Mouse (Mus musculus) cortical plate, adult 2 months (tissue): Measurements from ENCODE around the gene Hs6st1.

Source experiments
- CTCF ChIP-seq: fragments of 200-500 bp; IDR thresholded peaks from 2 replicates; pipeline ENCODE4 v1.5.1; 2011; ENCODE audit warnings: mild to moderate bottlenecking, control low read depth, low read length; ENCODE audit not compliant: insufficient read depth; ENCODE audit errors: extremely low read depth
- POLR2A ChIP-seq: fragments of 200-500 bp; IDR thresholded peaks from 2 replicates; pipeline ENCODE4 v1.6.1; 2011; ENCODE audit warnings: mild to moderate bottlenecking, low read length, control low read depth; ENCODE audit not compliant: insufficient read depth; ENCODE audit errors: extremely low read depth

DNA sequence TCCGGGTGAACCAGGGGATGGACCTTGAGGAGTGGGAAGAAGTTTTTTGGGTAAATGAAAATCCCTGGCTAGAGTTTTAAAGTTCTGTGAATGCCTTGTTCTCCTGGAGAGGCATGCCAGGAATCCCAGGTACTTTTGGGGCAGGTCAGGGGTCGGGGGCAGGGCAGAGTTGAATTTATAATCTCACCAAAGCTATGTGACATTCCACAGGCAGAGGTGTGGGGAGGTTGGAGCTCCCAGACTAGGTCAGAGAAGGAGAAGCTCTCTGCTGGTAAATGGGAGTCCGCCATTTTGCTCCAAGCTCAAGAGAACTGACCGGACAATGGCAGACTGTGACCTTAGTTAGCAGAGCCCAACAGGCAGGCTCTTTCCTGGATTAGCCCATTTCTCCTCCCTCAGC is 51.2 kb downstream of the Hs6st1 start:
- TF ChIP-seq CTCF (no peak), POLR2A (no peak)
